Mouse (Mus musculus) liver, adult 2 months (tissue): ENCODE measurements at regions not wholly inside any gene's neighbourhood (a gene's known extent, or its start where the extent isn't known, plus 50 kb on each side); places are given as distances from the start of the nearest gene placed in this dataset.
A peak's percentile ranks its signal among the peaks of the same experiment; 100 is the strongest.

Experiments
- DNase-seq: peaks from one replicate; pipeline ENCODE4 v3.0.0-alpha.2; 2011; ENCODE audit warnings: low read depth, low spot score; ENCODE audit errors: extremely low read depth
- H3K27ac ChIP-seq: fragments of 200-500 bp; replicated peaks from 2 replicates; pipeline ENCODE4 v1.5.1; 2012; ENCODE audit warnings: low read depth, mild to moderate bottlenecking, control low read depth, inconsistent platforms, low read length; ENCODE audit not compliant: insufficient read depth
- H3K27me3 ChIP-seq: fragments of 200-500 bp; 2 replicates; pipeline ENCODE4 v1.6.1; 2012; ENCODE audit warnings: mild to moderate bottlenecking, moderate library complexity, low read length, inconsistent platforms; ENCODE audit not compliant: control insufficient read depth, insufficient read depth
- H3K36me3 ChIP-seq: fragments of 200-500 bp; 2 replicates; pipeline ENCODE4 v1.6.1; 2012; ENCODE audit warnings: low read length, inconsistent platforms; ENCODE audit not compliant: control insufficient read depth, insufficient read depth
- H3K4me1 ChIP-seq: fragments of 200-500 bp; 2 replicates; pipeline ENCODE4 v1.6.1; 2011; ENCODE audit warnings: low read length; ENCODE audit not compliant: control insufficient read depth, insufficient read depth
- H3K4me3 ChIP-seq: fragments of 200-500 bp; 2 replicates; pipeline ENCODE4 v1.5.1; 2011; ENCODE audit warnings: low read depth, mild to moderate bottlenecking, control low read depth, low read length, moderate library complexity; ENCODE audit not compliant: insufficient read depth
- H3K79me2 ChIP-seq: fragments of 200-500 bp; 2 replicates; pipeline ENCODE4 v1.6.1; 2012; ENCODE audit warnings: inconsistent platforms, mild to moderate bottlenecking, low read length, moderate library complexity; ENCODE audit not compliant: control insufficient read depth, insufficient read depth
- H3K9ac ChIP-seq: fragments of 200-500 bp; 2 replicates; pipeline ENCODE4 v1.6.1; 2012; ENCODE audit warnings: low read depth, mild to moderate bottlenecking, control low read depth, inconsistent platforms, low read length
- CTCF ChIP-seq: fragments of 200-500 bp; IDR thresholded peaks from 2 replicates; pipeline ENCODE4 v1.5.1; 2011; ENCODE audit warnings: low read depth, low read length, control low read depth
- POLR2A ChIP-seq: fragments of 200-500 bp; IDR thresholded peaks from 2 replicates; pipeline ENCODE4 v1.6.1; 2011; ENCODE audit warnings: low read length, control low read depth; ENCODE audit not compliant: insufficient read depth; ENCODE audit errors: extremely low read depth
- WGBS: fragments of 180-500 bp; shearing (Covaris S2); methylation state at CpG from one replicate; pipeline ENCODE4 v1.1.7; 2018; 5-methylcytosine and 5-hydroxymethylcytosine counted together

DNA sequence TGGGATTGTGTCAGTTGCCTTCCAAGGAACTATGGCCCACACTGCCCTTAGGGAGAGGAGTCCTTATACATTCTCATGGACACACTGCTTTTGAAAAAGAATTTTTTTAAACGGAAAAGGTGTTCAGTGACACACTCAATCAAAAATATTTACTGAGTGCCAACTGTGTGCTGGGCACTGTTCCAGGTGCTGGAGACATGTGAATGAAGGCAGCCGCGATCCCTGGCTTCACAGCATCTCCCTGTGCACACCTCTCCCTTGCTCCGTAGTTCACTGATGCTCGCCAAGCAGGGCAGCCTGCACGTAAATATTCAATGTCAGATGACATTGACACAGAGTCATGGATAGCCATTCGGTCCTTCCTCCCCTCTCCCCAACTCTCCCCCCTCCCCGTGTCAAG lies 635.7 kb upstream of the 3110018I06Rik start:
- no peak overlapping the region for H3K4me3 ChIP-seq
- no peak overlapping the region for H3K9ac ChIP-seq
- H3K4me1 ChIP-seq, result no peaks in the 10 kb centered on the region
- 80% methylated on average over 8 of the region's 8 CpGs for WGBS
- no peak overlapping the region for H3K27ac ChIP-seq
- H3K36me3 ChIP-seq, result no peaks in the 10 kb centered on the region
- DNase-seq, result no peak
- TF ChIP-seq CTCF, result no peak
- no peak for TF ChIP-seq POLR2A
- no peaks in the 10 kb centered on the region for H3K79me2 ChIP-seq
- H3K27me3 ChIP-seq, result no peaks in the 10 kb centered on the region

DNA sequence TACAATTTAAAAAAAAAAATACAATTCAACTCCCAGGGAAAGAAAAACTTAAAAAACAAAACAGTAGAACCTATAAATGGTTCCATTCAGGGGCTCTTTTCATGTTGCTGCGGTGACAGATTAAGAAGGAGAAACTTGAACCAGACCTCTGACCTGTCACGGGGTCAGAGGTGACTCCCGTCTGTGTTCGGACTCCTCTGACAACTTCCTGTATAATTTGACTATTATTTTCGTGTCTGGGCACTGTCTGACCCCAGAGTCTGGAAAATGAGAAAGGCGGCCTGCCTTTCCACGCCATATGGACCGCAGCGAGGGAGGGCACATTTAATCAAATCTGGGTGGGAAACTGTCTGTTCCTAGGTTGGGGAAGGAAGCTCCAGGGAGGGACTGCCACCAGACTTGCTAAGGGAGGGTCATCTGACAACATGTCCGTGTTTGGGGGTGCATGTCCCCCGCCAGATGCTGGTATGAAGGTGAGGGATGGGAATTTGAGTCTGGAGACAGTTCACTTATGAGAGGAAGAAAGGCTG lies 634.7 kb upstream of the 3110018I06Rik start:
- Histone ChIP-seq H3K27ac (no peak overlapping the region), H3K4me1 (no peaks in the 10 kb centered on the region), H3K36me3 (no peaks in the 10 kb centered on the region), H3K79me2 (no peaks in the 10 kb centered on the region), H3K27me3 (no peaks in the 10 kb centered on the region), H3K4me3 (no peak overlapping the region), H3K9ac (no peak overlapping the region)
- no peak for DNase-seq
- TF ChIP-seq CTCF (no peak), POLR2A (no peak)
- 55% methylated on average over 11 of the region's 11 CpGs for WGBS

DNA sequence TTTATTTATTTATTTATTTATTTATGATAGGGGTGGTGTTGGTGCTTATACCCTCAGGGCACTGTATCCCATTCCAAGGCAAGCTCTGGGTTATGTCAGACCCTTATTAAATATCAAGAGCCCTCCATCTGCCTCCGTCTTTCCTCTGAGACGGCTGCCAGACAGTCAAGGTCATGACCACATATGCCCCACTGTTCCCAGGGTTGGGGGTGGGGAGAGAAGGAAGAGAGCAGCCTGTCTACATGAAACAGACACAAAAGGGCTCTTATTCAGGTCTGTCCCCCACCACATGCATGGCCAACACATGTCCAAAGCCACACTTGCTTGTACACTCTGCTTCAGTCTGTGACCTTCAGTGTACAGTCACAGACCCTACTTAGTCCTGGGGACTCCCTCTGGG lies 632.9 kb upstream of the 3110018I06Rik start:
- H3K27ac ChIP-seq, result no peak overlapping the region
- H3K36me3 ChIP-seq, result no peaks in the 10 kb centered on the region
- no peak for DNase-seq
- no peaks in the 10 kb centered on the region for H3K79me2 ChIP-seq
- WGBS, result 58% methylated on average over 2 of the region's 2 CpGs
- H3K9ac ChIP-seq, result no peak overlapping the region
- TF ChIP-seq POLR2A (no peak), CTCF (no peak)
- H3K4me3 ChIP-seq, result no peak overlapping the region
- no peaks in the 10 kb centered on the region for H3K4me1 ChIP-seq
- no peaks in the 10 kb centered on the region for H3K27me3 ChIP-seq

DNA sequence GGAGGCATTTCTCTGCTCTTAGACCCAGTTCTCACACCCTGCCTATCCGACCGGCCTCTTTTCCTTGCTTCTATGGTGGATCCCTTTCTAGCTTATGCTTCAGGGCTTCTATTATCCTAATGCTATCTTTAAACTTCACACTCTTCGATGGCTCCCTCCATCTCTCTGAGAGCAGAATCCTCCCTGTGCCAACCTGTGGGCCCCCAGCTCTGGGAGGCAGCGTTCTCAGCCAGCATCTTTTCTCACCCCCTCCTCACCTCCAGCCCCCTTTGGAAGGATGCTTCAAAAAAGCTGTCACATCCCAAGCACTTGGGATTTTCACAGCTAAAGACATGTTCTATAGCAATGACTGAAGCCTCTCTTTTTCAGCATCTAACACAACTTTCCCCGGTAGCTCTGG lies 626.8 kb upstream of the 3110018I06Rik start:
- Histone ChIP-seq H3K27me3 (no peaks in the 10 kb centered on the region), H3K4me3 (no peak overlapping the region), H3K9ac (no peak overlapping the region), H3K4me1 (no peaks in the 10 kb centered on the region), H3K36me3 (no peaks in the 10 kb centered on the region), H3K27ac (no peak overlapping the region), H3K79me2 (no peaks in the 10 kb centered on the region)
- no peak for DNase-seq
- no peak for TF ChIP-seq POLR2A
- TF ChIP-seq CTCF, result no peak
- WGBS, result 79% methylated on average over 5 of the region's 5 CpGs

DNA sequence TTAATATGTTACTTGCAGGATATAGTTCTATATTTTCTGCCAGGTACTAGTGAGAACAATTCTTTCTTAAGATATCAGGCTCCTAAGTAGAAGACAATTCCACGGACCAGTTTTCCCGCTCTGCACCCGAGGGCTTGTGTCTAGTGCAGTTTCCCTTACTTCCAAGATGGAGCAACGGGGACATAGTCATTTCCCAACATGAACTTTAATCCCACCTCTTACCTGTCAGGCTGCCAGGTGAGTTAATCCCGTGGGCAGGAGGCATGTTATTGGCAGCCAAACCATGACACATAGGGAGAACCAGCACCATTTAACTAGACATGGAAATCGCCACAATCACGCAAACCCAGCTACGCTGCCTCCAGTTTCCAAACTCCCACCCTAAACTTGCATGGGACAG lies 624.4 kb upstream of the 3110018I06Rik start:
- H3K36me3 ChIP-seq, result no peaks in the 10 kb centered on the region
- WGBS, result 77% methylated on average over 8 of the region's 8 CpGs
- no peaks in the 10 kb centered on the region for H3K79me2 ChIP-seq
- no peaks in the 10 kb centered on the region for H3K27me3 ChIP-seq
- H3K9ac ChIP-seq, result no peak overlapping the region
- no peaks in the 10 kb centered on the region for H3K4me1 ChIP-seq
- TF ChIP-seq POLR2A, result no peak
- no peak for TF ChIP-seq CTCF
- DNase-seq, result peak; percentile 8
- H3K4me3 ChIP-seq, result no peak overlapping the region
- H3K27ac ChIP-seq, result no peak overlapping the region

DNA sequence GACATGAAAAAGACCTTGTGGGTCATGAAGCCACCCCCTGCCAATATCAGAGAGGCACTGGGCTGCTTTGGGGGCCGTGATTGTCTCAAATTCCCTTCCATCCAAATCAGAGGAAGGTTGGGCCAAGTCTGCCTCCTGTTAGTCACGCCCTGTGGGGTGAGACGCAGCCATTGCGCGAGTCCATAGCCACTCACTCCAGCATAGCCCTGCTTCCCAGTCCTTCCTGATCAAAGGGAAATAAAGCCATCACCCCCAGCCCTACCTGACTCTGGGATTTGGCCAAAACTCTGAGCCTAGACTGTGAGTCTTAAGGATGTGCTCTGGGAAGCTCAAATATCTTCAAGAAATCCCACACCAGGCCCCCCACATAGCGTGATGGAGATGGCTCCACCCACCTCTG lies 620.4 kb upstream of the 3110018I06Rik start:
- H3K9ac ChIP-seq, result no peak overlapping the region
- DNase-seq, result no peak
- no peaks in the 10 kb centered on the region for H3K79me2 ChIP-seq
- H3K36me3 ChIP-seq, result no peaks in the 10 kb centered on the region
- no peaks in the 10 kb centered on the region for H3K27me3 ChIP-seq
- TF ChIP-seq CTCF, result no peak
- TF ChIP-seq POLR2A, result no peak
- H3K4me3 ChIP-seq, result no peak overlapping the region
- WGBS, result 78% methylated on average over 6 of the region's 6 CpGs
- no peak overlapping the region for H3K27ac ChIP-seq
- H3K4me1 ChIP-seq, result no peaks in the 10 kb centered on the region
